Mouse (Mus musculus) monocyte, adult 2 months (primary cell): ENCODE measurements at regions not wholly inside any gene's neighbourhood (a gene's known extent, or its start where the extent isn't known, plus 50 kb on each side); places are given as distances from the start of the nearest gene placed in this dataset.

Experiments used
- DNase-seq, 2 experiments: peaks; one replicate each; pipeline ENCODE4 v3.0.0; 2022; ENCODE audit warnings: low spot score in 2 of 2, low read depth in 1 of 2

DNA sequence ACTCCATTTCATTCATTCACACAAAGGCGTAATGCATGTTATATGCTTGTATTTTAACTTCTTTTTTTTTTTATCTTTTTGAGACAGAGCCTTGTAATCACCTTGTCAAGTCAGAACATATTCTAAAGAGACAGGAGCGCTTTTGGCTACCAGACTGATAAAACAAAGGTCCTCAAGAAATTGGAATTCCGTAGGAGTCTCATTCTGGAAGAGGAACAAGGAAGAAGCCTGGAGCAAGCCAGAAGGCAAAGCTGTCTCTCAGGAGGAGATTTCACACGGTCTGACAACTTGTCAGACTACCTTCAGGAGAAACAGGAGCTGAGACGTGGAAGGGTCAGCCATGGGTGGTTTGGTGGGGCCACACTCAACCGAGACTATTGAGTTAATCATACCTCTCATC is 587.2 kb upstream of the Auts2 start:
- no peak for DNase-seq

DNA sequence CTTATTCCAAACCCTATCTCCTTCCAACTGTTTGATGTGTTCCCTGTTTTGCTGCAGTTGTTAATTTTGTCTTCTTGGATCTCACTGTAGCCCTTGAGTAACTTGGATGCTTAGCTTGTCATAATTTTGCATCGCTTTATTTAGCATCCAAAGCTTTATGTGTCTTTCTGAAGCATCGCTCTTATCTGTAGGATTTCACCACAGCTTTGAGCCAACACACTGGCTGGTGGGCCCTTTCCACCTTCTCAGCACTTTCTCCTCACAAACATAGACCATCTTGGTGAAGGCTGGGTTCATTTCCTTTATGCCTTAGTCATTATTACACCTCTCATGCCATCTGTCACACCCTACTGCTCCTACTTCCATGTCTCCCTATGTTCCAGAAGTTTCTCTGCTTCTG is 581.1 kb upstream of the Auts2 start:
- no peak for DNase-seq

DNA sequence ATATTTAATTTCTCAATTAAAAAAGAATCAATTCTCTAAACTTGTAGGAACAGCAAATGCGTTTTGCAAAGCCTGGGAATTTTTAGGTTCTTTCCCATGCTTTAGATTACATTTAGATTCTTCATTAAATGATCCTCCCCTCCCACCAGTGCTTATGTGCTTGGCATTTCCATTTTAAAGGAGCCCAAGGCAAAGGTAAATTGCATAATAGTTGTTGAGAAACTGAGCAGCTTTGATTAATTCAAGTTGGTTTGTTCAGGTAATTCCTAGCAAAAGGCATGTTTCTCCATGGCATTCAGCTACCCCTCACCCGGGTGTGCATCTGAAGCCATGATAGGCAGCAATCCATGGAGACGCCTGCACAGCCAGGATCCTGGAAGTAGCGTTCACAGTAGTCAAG is 570.8 kb upstream of the Auts2 start:
- no peak for DNase-seq

DNA sequence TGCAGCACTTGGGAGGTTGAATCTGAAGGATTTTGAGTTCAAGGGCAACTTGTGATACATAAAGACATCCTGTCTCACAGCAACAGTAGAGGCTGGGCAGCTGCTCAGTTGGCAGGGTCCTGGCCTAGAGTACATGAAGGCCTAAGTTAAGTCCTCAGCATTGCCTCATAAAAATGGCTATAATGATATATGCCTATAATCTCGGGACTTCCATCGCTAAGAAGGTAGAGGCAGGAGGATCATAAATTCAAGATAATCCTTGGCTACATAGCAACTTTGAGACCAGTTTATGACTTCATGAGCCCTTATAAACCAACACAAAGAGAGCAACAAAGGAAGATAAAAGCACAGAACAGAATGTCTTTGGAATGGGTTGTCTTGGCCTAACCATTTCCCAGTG is 570.0 kb upstream of the Auts2 start:
- no peak for DNase-seq

DNA sequence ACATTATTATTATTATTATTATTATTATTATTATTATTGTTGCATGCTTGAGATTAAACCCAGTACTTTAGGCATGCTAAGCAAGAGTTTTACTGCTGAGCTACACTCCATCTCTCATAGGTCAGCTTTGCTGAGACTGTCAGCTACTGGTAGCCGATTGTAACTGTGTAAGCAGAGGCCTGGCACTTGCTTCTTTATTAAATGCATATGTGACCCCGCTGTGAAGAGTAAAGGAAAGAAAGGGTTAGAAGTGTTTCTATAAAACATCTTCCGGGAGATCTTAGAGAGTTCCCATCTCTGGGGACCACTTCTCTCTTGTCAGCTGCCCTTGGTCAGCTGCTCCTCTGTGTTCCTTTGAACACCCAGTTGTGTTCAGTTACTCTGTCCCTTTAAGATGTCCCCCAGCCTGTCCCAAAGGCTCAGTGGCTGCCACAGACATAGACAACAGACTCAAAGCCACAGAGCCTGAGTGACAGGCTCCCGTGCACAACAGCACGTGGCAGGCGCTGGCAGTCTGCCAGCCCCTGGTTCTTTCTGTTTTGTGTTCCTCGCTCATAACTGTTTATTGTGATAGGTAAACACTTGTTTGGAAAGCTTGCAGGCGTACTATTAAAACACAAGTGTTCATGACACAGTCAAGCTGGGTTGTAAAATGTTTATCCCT is 563.7 kb upstream of the Auts2 start:
- no peak for DNase-seq

DNA sequence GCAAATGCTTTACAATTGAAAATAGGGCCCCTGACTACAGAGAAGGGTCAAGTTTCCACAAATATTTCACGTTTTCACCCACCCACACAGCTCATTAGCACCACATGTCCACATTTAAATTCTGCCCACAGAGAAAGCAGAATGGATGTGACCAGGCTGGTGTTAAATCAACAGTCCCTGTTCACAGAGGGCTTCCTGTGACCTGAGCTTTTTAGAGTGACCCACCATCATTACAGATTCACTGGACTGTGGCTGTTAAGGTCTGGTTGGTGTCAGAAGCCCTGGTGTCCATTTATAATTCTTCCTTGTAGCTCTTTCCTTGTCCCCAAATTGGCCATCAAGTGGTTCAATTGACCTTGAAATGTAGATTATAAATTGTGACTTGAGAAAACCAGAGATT is 553.2 kb upstream of the Auts2 start:
- DNase-seq = no peak

DNA sequence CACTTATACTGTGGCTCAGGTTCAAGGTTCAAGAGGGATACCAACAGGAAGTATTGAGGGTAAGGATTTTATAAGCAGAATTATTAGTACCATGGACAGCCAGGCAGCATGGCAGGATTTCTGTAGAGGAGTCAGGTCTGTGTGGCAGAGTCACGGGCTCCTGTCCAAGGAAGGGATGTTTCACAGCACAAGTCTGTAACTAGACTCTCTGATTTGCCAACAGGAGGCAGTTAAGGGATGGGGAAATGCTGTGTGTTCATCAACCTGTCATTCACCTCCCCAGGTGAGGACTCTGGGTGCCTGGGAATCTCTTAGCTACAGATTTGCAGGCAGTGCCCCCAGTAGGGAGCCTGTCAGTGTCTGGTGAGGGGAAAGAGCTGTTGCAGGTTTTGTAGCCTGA is 541.7 kb upstream of the Auts2 start:
- no peak for DNase-seq

DNA sequence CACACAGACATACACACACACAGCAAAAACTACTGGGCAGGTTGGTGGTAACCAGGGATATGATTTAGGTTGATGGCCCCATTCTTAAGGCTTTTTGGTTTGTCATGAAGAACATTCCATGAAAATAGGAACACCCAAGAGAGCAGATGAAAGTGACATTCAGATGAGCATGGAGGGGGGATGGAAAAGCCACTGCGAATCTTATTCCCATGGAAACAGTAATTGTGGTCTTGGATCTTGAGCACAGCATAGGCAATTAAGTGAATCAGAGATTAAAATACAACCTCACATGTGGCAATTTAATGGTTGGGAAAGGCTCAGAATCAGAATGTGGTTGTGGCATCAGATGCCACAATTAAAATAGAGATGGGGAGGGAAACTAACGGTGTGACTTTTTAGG is 537.6 kb upstream of the Auts2 start:
- no peak for DNase-seq

DNA sequence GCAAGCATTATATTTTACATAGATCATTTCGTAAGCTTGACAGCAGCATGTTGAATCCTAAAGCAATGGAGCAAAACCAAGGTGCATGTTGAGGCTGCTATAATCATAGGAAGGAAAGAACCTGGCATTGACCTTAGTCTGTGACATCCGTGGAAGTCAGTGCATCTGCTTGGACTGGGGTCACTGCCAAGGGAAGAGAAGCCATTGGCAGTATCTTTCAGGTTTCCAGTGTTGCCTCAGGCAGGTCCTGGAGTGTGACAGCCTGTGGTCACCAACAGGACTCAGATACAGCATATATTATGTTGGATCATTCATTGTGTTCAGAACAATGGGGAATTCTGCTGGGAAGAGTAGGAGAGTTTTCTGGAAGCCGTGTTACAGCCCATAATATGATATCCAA is 535.8 kb upstream of the Auts2 start:
- DNase-seq = no peak

DNA sequence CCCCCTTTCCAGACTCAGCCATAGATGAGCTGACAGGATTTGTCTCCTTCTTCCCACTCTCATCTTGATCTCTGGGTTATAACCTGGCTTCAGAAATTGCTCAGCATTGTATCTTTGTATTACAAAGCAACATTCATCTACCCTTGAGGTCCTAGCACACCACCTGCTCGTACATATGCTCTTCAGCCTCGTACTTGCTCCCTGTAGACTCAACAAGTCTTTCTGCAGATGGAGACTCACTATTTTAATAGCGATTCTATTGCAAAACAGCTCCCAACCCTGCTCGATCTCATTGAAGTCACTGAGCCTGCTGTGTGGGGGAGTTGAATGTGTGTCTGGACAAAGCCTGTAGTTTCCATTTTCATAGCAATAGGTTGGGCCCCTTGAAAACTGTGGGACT is 535.2 kb upstream of the Auts2 start:
- DNase-seq = no peak

DNA sequence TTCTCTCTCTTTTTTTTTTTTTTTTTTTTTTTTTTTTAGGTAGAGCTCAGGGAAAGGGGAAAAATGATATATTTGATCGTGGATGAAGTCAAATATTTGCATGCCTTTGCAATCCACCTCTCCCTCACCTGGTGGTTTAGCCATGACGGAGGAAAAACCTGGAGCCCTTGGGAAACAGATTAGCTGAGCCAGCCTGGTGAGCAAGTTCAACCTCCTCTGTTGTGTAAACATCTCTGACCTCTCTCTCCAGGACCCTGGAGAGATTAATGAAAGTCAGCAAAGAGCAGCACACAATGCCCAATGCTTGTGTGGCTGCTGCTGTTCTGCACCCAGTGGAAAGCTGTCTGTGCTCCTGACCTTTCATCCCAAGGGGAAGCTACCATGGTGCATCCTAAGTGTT is 530.2 kb upstream of the Auts2 start:
- no peak for DNase-seq

DNA sequence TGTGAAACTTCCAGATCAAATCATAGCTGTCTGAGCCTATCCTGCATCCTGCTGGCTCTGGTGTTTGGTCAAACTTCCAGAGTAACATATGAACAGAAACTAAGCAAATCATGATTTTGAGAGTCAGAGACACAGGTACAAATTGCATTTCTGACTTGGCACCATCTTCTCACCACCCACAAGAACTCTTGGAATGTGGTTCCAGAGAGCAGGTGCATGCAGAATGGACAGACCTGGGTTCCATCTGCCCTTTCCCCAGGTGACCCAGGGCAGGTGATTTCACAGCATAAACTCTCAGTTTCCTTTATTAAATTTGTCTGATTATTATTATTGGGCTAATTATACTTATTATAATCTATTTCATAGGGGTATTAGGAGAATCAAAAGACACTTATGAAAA is 527.0 kb upstream of the Auts2 start:
- no peak for DNase-seq

DNA sequence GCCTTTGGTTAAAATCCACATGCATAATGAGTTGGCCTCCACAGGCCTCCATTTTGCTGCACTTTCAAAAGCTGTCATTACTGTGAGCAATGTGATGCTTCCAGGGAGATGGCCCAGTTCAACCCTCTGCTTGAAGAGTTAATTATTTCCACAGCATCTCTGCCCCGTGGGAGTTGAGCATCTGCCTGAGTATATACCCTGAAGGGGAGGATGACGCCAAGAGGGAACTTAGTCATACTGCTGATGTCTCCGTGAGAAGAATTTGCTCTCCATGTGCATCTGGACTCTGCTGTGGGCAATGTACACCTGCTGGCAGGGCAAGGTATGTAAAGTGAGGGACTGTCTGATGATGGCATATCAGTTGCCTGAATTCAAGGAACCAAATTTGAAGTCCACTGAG is 519.3 kb upstream of the Auts2 start:
- no peak for DNase-seq

DNA sequence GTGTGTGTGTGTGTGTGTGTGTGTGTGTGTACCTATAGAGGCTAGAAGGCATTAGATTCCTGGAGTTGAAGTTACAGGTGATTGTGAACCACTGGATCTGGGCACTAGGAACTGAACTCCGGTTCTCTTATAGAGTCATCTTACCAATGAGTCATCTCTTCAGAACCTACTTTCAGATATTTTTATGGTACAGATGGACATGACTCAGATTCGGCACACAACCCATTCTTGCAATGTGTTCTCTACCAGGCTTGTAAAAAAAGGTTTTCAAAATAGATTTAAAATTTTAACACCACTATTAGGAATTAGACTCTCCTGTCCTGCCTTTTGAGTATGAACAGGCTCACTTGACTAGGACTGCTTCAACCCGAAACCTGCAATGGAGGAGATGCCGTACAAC is 504.3 kb upstream of the Auts2 start:
- DNase-seq = no peak

DNA sequence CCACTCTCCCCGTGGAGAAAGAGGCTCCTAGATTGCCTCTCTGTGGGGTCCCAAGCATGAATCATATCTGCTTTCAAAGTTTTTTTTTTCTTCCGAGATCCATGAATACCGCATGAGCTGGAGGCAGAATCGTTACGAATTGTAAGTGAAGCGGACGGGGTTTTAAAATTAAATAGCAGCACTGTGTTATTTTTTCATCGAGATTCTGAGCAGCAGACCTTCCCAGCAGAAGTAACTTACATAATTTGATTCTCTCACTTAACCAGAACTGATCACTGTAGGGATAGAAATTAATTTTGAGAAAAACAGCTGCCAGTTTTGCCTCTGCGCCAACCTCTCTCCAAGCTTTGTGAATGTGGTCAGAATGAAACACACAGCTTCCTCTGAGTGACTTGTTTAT is 502.5 kb upstream of the Auts2 start:
- no peak for DNase-seq

DNA sequence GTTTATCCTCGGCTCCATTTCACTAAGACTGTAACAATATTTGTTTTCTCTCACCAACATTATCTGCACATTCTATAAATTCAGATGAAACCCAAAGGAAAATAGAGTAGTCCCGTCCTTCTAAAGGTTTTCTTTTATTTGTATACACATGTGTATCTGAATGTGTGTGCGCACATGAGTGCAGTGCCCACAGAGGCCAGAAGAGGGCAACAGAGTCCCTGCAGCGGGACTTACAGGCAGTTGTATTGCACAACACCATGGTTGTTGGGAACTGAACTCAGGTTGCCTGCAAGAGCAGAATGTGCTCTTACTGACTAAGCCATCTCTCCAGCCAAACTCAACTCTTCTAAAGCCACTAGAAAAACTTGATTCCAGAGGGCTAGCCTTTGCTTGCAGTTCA is 484.4 kb upstream of the Auts2 start:
- DNase-seq = no peak

DNA sequence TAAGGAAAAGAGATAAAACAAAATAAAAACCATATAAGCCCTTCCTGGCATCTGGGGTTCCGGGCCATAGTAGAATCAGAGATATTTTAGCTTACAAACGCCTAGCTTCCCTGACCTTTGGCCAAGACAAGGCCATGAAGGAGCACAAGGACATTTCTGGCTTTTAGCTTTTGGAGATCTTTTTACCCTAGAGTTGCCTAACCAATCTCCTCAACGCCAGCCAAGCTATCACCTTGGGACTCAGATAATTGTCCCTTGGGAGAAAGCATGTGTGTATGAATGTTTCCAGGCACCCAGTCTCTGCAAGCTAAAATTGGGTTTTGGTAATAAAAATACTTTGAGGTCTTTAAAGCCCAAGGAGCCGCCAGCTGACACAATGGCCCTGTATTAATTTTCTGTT is 482.0 kb upstream of the Auts2 start:
- DNase-seq = no peak

DNA sequence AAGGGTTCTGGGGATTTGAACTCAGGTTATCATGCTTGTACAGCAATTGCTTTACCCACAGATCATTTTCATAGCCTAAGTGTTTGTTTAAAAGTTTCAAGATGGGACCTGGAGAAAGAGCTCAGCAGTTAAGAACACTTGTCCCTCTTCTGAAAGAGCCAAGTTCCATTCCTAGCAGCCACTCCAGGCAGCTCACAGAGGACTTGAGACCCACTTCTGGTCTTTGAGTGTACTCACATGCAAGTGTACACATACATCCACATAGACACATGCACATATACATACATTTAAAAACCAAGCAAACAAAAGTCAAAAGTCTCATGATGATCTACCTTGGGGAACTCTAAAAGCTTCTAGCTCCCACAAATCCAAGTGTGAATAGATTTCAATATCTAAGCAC is 477.7 kb upstream of the Auts2 start:
- no peak for DNase-seq

DNA sequence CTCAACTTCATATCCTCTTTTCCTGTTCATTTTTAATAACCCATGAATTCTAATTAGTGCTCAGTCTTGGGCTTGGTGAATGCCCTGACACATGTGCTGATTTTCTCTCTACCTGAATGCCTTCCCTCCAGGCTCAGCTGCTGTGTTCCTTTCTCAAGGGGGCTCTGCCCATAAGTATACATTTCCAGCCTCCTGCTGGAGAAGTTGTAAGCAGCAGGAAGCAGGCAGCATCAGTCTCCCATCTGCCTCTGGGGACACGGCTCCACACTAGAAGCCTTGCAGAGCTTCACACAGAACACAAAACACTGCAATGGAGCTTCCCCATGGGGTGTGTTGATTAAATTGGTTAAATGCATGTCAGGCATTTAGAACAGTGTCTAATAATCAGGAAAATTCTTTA is 477.0 kb upstream of the Auts2 start:
- no peak for DNase-seq

DNA sequence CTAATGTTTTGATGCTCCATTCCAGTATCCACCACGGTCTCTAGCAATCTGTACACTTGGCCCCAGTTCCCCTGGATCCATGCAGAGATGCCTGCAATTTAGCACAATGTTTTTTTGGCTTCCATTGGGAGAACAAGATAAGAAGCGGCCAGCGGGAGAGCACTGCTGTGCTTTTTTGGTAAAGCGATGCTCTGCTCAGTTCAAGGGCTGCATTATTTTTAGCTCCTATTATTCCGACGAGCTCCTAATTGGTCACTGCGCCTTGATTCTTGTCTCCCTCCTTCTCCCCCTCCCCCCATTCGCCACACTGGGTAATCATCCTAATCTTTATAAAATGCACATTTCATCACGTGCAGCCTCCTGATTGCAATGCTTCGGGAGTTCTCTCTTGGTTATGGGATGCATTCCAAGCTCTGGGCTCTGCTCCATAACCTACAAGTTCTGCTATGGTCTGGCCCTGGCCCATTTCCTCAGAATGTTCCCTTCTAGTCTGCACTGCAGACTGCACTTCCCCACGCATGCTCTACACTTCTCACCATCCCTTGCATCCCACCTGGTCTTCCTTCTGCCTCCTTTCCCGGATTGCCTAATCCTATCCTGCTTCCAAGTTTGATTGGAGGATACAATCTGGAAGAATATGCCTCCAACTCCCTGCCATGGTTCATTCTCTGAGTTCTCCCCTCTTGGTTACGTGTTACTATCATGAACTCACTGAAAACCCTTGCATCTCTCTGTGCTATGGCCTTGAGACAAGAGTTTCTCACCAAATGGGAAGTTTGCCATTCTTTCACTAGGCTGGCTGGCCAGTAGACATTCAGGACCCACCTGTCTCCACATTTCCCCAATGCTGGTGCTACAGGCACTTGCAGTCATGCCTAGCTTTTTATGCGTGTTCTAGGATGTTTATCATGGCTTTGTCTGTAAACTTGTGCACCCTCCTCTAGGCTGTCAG is 467.8 kb upstream of the Auts2 start:
- no peak for DNase-seq

DNA sequence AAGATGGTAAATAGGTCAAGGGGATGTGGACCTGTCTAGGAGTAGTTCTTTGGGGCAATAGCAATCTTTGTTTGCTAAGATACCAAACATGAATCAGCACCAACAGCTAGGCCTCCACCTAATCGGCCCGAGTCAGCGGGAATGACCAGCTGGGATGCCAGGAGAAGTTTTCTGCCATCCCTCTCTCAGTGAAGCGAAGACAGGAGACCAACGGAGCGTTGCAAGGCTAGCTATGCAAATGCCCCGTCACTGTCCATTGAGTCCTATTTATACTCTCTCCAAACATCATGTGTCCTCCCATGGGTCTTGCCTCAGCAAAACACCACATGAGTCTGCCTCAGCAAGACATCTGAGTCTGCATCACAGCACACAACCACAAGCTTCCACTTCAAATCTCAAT is 439.7 kb upstream of the Auts2 start:
- DNase-seq = no peak

DNA sequence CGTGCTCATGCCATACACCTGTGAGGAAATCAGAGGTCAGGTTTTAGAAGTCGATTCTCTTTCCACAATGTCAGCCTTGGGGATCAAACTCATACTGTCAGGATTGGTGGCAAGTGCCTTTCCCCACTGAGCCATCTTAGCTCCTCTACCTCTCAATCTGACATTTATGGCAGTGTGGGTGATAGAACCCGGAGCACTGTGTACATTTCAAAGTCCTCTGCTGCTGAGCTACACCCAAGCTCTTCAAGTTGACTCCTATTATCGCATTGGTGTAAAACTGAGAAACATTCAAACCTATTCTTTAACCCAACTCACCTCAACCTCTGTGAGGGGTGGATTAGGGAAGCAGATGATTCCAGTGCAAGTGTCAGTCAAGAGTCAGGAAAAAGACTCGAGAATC is 435.9 kb upstream of the Auts2 start:
- DNase-seq = no peak
